Mouse (Mus musculus) NIH3T3 (cell line): ENCODE measurements around the gene Ccdc38.

Source experiments
- DNase-seq: peaks from one replicate; pipeline ENCODE4 v3.0.0-alpha.2; 2012; ENCODE audit warnings: low read depth

Ccdc38 gene

GRCm38 (mm10) chr10:93609236-93609635 lies 68.8 kb downstream of the Ccdc38 start:
- DNase-seq = peak; percentile 1

DNA sequence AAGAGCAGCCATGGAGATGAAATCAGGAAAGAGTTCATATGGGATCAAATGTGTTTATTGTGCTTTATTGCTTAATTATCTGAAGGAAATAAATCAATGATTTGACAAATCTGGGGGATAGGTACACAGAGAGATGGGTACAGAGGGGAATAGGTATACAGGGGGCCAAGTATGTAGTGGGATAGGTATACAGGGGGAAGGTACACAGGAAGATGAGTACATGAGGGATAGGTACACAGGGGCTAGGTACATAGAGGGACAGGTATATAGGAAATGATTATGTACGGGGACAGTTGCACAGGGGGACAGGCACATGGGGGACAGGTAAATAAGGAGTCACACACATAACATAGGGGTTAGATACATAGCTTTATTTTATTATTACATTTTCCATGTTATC lies 70.5 kb downstream of the Ccdc38 start:
- DNase-seq = no peak

GRCm38 (mm10) chr10:93611419-93612007 lies 71.1 kb downstream of the Ccdc38 start:
- no peak for DNase-seq

- no peak for DNase-seq
These were observed 74.4 kb downstream of the Ccdc38 start for GRCm38 (mm10) chr10:93614850-93615249.

DNA sequence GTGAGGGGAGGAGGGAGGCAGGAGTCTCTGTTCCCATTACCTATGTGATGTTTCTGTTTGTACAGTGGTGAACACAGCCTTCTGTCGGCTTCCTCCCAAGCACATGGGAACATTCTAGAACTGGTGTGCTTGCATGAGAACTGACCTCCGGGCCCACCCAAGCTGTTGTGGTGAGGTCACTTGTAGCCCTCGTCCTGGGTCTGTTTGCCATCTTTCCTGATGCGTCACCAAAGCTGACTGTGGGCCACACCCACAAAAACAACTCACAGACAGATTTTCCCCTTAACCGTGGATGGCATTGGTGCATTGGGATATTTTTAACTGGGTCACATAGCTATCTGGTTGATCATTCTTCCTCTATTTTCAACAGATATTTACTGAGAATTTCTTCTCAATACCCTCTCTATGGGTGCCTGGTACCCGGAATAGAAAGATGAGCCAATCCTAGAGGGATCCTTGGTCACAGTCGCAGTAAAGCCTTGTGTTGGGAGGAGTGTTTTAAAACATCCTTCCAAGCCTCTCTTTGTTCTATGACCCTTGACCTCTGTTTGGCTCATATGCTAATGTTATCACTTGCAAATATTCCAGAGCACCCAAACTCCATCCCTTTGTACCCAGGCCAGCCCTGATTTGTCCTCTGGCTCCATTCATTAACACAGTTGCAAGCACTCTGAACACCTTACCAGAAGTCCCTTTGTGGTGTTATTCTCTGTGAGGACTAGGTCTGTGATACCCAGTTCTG lies 80.2 kb downstream of the Ccdc38 start:
- peak; percentile 83 for DNase-seq

DNA sequence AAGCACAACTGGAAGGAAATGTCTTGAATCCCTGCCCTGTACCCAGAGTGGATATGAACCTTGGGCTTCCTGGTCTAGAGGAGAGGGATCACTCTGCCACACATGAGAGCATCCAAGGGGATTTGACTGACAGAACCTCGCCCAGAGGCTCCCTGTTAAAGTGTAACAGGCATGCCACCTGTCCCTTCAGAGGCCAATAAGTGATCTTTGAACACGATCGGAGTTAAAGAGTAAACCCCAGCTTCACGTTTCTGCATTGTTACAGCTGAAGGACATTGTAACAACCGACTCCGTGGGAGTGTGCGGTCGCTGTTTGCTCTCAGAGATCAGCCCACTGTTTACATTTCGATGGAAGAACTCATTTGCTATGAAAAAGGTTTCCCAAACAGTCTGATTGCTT lies 83.3 kb downstream of the Ccdc38 start:
- DNase-seq = peak; percentile 0

DNA sequence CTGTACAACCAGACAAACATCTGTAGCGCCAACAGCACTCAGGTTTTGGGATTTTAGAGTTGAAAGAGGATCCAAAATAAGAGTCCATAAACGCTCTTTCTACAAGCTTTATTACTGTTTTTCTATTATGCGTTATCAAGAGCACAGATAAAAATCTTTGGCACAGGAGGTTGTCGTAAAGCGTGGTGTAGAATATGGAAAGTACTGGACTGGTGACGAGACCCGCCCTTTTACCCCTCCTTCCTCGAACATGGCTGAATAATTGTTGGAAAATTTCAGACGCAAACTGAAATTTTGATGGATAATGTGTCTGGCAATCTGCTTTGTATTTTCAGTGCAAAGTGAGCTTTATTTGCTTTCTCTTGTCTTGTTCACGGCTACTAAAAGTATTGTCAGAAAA lies 83.7 kb downstream of the Ccdc38 start:
- no peak for DNase-seq

DNA sequence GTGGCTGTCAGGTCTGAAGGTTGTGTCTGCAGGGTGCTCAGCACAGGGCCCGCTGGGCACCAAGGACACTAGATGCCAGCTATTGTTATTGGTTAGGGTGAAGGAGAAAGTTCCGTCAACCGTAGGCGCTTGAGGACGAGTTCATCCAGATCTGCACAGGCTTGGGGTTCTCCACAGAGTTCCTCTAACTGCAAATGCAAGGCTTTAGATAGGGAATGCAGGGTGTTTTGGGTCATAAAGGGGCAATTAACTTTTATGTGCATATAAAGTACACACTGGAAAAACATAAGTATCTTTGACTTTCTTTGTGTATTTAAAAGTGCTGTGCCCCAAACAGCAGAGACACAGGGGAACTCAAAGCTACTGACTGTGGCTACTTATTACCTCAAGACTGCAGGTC lies 89.9 kb downstream of the Ccdc38 start:
- DNase-seq = peak; percentile 0

DNA sequence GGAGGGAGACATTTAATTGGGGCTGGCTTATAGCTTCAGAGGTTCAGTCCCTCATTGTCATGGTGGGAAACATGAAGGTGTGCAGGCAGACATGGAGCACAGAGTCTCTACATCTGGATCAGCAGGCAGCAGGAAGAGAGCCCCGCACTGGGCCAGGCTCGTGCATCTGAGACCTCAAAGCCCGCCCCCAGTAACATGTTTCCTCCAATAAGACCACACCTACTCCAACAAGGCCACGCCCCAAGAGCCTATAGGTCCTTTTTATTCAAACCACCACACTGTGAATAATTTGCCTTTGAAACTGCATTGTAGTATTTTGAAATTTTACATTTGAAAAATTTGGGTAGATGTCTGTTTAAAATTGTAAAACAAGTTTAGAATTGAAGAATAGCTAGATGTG lies 91.7 kb downstream of the Ccdc38 start:
- DNase-seq = no peak

GRCm38 (mm10) chr10:93633563-93633962 lies 93.1 kb downstream of the Ccdc38 start:
- DNase-seq = peak; percentile 3
